Mouse (Mus musculus) thymus, adult 18-20 months (tissue): ENCODE measurements around the gene Gm9857.
A peak's percentile ranks its signal among the peaks of the same experiment; 100 is the strongest.

Experiments
- DNase-seq, 2 experiments: peaks; one replicate each; pipeline ENCODE4 v3.0.0; 2022; ENCODE audit warnings: mixed read lengths in 2 of 2

The Gm9857 gene

DNA sequence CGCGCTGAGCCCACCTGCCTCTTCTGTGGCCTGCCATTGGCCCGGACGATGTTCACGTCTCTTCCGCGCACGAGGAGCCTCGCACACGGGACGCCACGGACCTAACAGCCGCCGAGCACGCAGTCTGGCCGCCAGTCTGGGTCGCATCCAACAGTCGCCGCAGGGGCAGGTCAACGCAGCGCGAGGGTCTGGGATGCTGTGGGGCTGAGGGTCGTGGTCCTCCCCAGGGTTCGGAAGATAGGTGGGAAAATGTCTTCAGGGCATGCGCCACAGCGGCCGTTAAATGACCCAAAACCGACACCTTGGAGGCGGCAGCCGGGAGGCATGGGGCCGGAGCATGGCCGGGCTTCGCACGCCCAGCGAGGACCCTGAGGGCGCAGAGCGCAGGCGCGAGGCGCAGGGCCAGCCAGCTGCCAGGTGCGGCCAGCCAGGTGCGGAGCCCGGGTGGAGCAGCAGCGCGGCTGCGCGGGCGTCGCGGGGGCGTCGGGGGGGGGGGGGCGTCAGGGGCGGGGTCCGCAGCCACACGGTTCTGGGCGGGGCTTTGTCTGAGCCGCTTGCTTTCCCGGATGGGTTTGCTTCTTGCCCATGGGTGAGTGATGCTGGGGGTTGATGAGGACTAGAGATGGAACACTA, at the start of gene Gm9857:
Gene Gm9857, minus strand, starts transcription at position 445 of the 633 bp plus-strand sequence.
- DNase-seq: no peak

DNA sequence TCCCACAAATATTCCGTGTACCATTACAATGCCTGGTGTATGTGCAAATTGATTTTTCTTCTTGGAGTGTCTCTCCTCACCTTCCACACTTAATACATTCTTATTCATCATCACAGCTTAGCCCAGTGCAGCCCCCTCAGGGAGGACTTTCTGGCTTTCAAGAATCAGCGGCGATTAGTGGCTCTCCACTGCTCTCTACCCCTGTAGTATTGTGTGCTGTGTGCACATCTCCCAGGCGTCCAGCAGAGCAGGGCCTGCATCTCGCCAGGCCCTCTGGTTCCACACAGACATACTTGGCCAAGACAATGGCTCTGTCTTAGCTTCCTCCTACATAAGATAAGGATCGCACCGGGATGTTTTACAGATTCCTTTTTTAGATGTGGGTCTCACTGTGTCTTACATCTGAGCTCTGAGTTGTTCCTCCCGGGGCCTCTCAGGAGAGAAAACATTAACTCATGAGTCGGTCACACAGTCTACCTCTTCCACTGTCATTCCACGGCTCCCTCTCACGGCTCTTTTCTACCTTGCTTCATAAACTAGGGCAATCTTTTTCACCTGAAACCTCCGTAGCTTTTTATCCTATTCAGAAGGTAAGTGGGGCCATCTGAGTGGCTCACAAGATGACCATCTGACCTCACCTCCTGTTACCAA, 46.9 kb upstream of the Gm9857 start:
- no peak for DNase-seq

DNA sequence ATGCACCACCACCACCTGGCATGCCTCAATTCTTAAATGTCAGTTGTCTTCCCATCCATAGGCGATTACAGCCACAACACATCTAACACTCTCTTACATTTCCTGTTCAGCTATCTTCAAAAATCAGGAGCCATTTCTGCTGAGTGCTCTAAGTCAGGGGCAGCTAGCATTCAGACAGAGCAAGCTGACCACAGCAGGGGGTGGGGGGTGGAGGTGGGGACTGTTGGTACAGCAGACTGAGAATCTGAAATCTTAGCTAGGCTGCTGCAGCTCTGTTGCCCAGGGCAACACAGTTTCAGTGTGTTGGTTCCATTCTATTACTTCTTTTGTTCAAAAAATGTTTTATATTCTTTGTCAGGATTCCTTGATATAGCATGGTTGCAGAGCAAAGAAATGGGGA, 46.3 kb upstream of the Gm9857 start:
- no peak for DNase-seq

GRCm38 (mm10) chr3:108983989-108984388, 43.7 kb upstream of the Gm9857 start:
- DNase-seq: peak in 1 of 2 experiments; percentile 47

GRCm38 (mm10) chr3:108981946-108982345, 41.7 kb upstream of the Gm9857 start:
- peak; percentile 23 to 48 for DNase-seq

- no peak for DNase-seq
Observed at GRCm38 (mm10) chr3:108977340-108978030, 37.2 kb upstream of the Gm9857 start.

- no peak for DNase-seq
Observed at GRCm38 (mm10) chr3:108974920-108975485, 34.8 kb upstream of the Gm9857 start.

- DNase-seq: no peak
Observed at GRCm38 (mm10) chr3:108973980-108974660, 33.9 kb upstream of the Gm9857 start.

DNA sequence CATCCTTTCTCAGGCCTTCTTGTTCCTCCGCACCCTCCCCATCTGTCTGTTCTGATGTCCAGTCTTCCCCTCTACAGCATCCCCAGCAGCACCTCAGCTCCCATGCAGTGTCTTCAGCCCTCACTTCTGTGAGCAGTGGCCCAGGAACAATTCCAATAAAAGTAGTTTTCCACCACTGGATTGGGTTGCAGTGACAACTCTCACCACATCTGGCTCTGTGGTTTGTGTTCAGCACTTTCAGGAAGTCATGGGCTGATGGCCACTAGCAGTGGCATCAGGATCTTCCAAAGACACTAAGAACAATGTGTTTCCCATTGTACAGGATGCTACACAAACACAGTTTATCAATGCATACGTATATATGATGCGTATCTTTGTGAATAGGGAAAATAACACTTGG, 25.8 kb upstream of the Gm9857 start:
- no peak for DNase-seq

- DNase-seq: no peak
Observed at GRCm38 (mm10) chr3:108964361-108965044, 24.3 kb upstream of the Gm9857 start.

GRCm38 (mm10) chr3:108963776-108964175, 23.5 kb upstream of the Gm9857 start:
- peak in 1 of 2 experiments; percentile 39 for DNase-seq

GRCm38 (mm10) chr3:108963278-108963677, 23.0 kb upstream of the Gm9857 start:
- DNase-seq: no peak

DNA sequence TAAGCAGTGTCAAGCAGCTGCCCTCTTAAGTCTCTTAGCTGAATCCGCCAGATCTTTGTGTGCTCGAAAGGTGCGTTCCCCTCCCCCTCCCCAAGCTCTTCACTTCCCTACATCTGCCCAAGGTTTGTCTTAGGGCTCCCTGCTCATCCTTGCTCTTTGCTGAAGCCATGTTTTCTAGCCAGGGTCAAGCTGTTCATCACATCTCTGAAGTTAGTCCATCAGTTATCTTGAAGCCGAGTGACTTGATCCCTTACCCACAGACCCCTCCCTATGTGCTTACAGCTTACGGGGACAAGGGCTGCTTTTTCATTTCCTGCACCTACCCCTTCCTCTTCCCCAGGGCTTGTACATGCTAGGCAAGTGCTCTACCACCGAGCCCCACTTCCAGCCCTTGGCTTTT, 21.4 kb upstream of the Gm9857 start:
- DNase-seq: peak; percentile 23 to 34

DNA sequence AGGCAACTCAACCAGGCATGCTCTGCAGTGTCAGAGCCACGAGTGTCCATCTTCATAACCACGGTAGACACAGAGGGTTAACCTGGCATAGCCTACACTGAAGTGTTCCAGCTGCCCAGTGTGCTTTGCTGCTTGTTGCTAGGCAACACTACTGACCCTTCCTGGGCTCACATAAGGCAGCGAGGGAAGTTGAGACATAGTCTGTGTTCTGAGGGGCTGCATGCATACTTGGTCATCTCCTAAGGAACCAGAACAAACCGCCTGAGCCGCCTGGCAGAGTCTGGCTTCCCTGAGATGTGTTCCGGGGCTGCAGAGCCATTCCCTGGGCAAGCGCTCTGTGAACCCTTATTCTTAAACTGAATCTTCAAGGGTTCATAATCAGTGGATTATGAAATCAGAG, 21.0 kb upstream of the Gm9857 start:
- DNase-seq: no peak

DNA sequence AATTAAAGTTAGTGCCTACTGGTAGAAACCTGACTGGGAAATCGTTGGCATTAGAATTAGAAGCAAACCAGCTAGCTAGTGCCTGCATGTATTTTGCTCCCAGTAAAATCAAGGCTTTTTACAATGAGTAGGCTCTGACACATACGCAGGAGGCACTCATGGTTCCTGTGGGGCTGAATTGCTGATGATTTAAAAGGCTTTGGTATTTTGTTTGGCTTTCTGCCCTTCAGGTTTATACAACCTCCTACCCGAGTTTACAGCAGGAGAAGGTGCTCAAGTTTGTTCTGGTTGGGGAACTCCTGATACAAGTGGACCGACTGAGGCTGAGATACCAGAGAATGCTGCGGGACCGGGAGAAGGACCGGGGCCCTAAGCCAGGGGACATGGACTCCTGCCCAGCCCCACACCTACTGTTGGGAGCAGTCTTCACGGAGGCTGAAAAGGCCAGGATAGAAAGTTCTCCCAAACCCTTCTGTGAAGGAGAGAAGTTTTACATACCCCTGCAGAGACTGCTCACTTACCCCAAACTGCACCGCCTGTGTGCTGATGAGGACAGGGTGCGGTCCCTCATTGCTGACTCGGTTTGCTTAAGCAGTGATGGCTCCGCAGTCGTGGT, 19.5 kb upstream of the Gm9857 start:
- no peak for DNase-seq

DNA sequence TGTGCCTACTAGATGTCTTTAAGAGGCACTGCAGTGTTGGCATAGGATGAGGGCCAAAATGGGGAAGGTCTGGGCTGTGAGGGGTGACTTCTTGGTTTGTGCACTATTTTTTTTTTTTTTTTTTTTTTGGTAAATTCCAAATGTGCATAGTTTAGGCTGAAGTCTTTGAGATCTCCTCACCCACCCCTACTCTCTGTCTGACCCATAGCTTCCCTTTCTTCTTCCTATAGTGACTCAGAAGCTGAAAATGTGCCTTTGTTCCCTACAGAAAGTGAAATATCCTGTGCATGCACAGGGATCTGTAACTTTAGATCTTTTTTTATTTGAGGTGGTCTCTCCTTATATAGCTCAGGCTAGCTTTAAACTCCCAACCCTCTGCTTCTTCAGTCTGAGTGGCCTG, 17.7 kb upstream of the Gm9857 start:
- no peak for DNase-seq

DNA sequence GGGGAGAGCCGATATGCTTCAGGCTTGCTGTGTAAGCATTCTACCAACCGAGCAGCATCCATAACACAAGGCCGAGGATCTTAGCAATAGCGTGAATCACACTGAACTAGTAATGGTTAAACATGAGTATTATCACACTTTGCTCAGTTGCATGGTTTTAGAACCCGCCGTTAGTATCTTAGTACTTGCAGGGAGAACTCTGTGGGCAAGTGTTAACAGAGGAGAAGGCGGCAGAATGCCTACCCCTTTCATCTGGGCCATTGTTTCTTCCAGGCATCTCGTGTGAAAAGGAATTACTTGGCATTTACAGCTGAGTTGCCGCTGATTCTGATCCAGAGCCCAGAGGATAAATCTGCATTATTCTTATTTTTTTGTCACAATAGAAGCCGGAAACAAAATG, 751 bp upstream of the Gm9857 start:
- DNase-seq: no peak

GRCm38 (mm10) chr3:108939573-108939972, 672 bp downstream of the Gm9857 start, which contains the start of gene Henmt1:
Gene Henmt1, plus strand, starts transcription at chr3:108939873.
- DNase-seq: no peak

DNA sequence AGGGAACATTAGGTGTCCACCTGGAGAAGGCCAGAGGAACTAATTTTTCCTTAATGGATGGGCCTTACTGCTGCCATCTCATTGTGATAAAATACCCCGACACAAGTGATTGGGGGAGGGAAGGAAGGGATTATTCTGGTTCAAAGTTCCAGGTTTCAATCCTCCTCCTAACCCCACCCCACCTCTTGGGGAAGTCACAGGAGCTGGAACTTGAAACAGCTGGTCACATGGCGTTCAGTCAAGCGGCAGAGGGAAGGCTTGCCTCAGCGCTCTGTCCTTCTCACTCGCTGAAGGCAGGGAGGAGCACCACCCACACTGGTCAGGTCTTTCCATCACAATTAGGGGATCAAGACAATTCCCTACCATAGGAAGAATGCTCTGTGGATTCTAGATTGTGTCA, 1.6 kb downstream of the Gm9857 start:
- no peak for DNase-seq

- no peak for DNase-seq
Observed at GRCm38 (mm10) chr3:108933557-108933956, 6.7 kb downstream of the Gm9857 start.

- no peak for DNase-seq
Observed at GRCm38 (mm10) chr3:108926308-108926707, 13.9 kb downstream of the Gm9857 start.

GRCm38 (mm10) chr3:108925677-108926076, 14.6 kb downstream of the Gm9857 start:
- DNase-seq: no peak
